Mouse (Mus musculus): ENCODE measurements around the gene Gna14. TPM values are rescaled to one million over a fixed set of nuclear protein-coding genes. Genes with fewer than 3 reads are reported as not detected.

Gene Gna14
- total and polyA plus RNA-seq, 3 experiments: not detected

GRCm38 (mm10) chr19:16436335-16437169 is 990 bp downstream of the Gna14 start:
- H3K9ac ChIP-seq (ENCODE audit: control insufficient read depth, low read depth, low read length, poor library complexity, severe bottlenecking): no peak overlapping the region
- no peak overlapping the region for H3K4me3 ChIP-seq (ENCODE audit: control insufficient read depth in 1 of 2, insufficient read depth in 1 of 2, low read depth in 2 of 2, low read length in 2 of 2)

GRCm38 (mm10) chr19:16437170-16437483 is 1.6 kb downstream of the Gna14 start:
- TF ChIP-seq GATA1 (IDR thresholded peaks at IDR 0.05; ENCODE audit: low read depth, low read length) (no peak), SIN3A (IDR thresholded peaks at IDR 0.05; ENCODE audit: low read length) (no peak), MAFK (IDR thresholded peaks at IDR 0.05; ENCODE audit: borderline replicate concordance, low read depth, low read length) (no peak), POLR2A (IDR thresholded peaks at IDR 0.05; ENCODE audit: control insufficient read depth in 1 of 2, insufficient read depth in 1 of 2, low read depth in 1 of 2, low read length in 2 of 2, poor library complexity in 1 of 2) (no peak), TCF12 (IDR thresholded peaks at IDR 0.05; ENCODE audit: low read depth, low read length) (no peak), HCFC1 (IDR thresholded peaks at IDR 0.05; ENCODE audit: low read depth, low read length) (no peak), SMC3 (IDR thresholded peaks at IDR 0.05; ENCODE audit: low read depth, low read length) (no peak), E2F4 (IDR thresholded peaks at IDR 0.05; ENCODE audit: borderline replicate concordance, low read depth, low read length) (no peak)
- H3K9ac ChIP-seq (ENCODE audit: control insufficient read depth, low read depth, low read length, poor library complexity, severe bottlenecking): no peak overlapping the region

More at GRCm38 (mm10) chr19:16436335-16437169, 990 bp downstream of the Gna14 start:
- no peaks in the 10 kb centered on the region for H3K9me3 ChIP-seq (replicated peaks; ENCODE audit: insufficient read depth, low read length)
- H3K4me1 ChIP-seq (ENCODE audit: control insufficient read depth in 1 of 2, insufficient read depth in 2 of 2, low read length in 2 of 2): no peaks in the 10 kb centered on the region
- no peaks in the 10 kb centered on the region for H3K36me3 ChIP-seq (ENCODE audit: control insufficient read depth in 1 of 2, insufficient read depth in 2 of 2, low read length in 2 of 2)
- TF ChIP-seq ZNF384 (IDR thresholded peaks at IDR 0.05; ENCODE audit: low read depth, low read length) (no peak), TCF12 (IDR thresholded peaks at IDR 0.05; ENCODE audit: low read depth, low read length) (no peak), ZC3H11A (IDR thresholded peaks at IDR 0.05; ENCODE audit: low read depth, low read length) (no peak), ZMIZ1 (IDR thresholded peaks at IDR 0.05; ENCODE audit: low read depth, low read length) (no peak)
- no peaks in the 10 kb centered on the region for H3K27me3 ChIP-seq (ENCODE audit: control insufficient read depth in 1 of 2, insufficient read depth in 2 of 2, low read length in 2 of 2)
- no peaks in the 10 kb centered on the region for H3K79me2 ChIP-seq (ENCODE audit: control insufficient read depth, insufficient read depth, low read length, poor library complexity)
- DNase-seq (ENCODE audit: low read depth, low spot score): no peak
- no peak overlapping the region for H3K27ac ChIP-seq (ENCODE audit: control insufficient read depth, low read depth, low read length)

GRCm38 (mm10) chr19:16437906-16438305 is 2.3 kb downstream of the Gna14 start:
- H3K4me1 ChIP-seq (ENCODE audit: control insufficient read depth in 1 of 2, insufficient read depth in 2 of 2, low read length in 2 of 2): no peaks in the 10 kb centered on the region
- no peaks in the 10 kb centered on the region for H3K27me3 ChIP-seq (ENCODE audit: control insufficient read depth in 1 of 2, insufficient read depth in 2 of 2, low read length in 2 of 2)
- H3K27ac ChIP-seq (ENCODE audit: control insufficient read depth, low read depth, low read length): no peak overlapping the region
- TF ChIP-seq NRF1 (IDR thresholded peaks at IDR 0.05; ENCODE audit: insufficient read depth, low read depth, low read length, poor library complexity, severe bottlenecking) (no peak), POLR2AphosphoS5 (IDR thresholded peaks at IDR 0.05; ENCODE audit: borderline replicate concordance, low read depth, low read length) (no peak), POLR2AphosphoS2 (IDR thresholded peaks at IDR 0.05; ENCODE audit: low read length) (no peak), SIN3A (IDR thresholded peaks at IDR 0.05; ENCODE audit: low read length) (no peak), TAL1 (IDR thresholded peaks at IDR 0.05; ENCODE audit: low read length) (no peak), POLR2A (IDR thresholded peaks at IDR 0.05; ENCODE audit: control insufficient read depth in 1 of 2, insufficient read depth in 1 of 2, low read depth in 1 of 2, low read length in 2 of 2, poor library complexity in 1 of 2) (no peak), MYB (IDR thresholded peaks at IDR 0.05; ENCODE audit: low read depth, low read length) (no peak), SMC3 (IDR thresholded peaks at IDR 0.05; ENCODE audit: low read depth, low read length) (no peak), ZKSCAN1 (IDR thresholded peaks at IDR 0.05; ENCODE audit: low read depth, low read length) (no peak), KAT2A (conservative IDR thresholded peaks at IDR 0.05; ENCODE audit: low read depth, low read length) (no peak), CHD2 (IDR thresholded peaks at IDR 0.05; ENCODE audit: low read length) (no peak), CHD1 (IDR thresholded peaks at IDR 0.05; ENCODE audit: low read depth, low read length) (no peak)
- H3K9ac ChIP-seq (ENCODE audit: control insufficient read depth, low read depth, low read length, poor library complexity, severe bottlenecking): no peak overlapping the region
- H3K4me3 ChIP-seq (ENCODE audit: control insufficient read depth in 1 of 2, insufficient read depth in 1 of 2, low read depth in 2 of 2, low read length in 2 of 2): no peak overlapping the region
- H3K79me2 ChIP-seq (ENCODE audit: control insufficient read depth, insufficient read depth, low read length, poor library complexity): no peaks in the 10 kb centered on the region
- no peaks in the 10 kb centered on the region for H3K9me3 ChIP-seq (replicated peaks; ENCODE audit: insufficient read depth, low read length)
- H3K36me3 ChIP-seq (ENCODE audit: control insufficient read depth in 1 of 2, insufficient read depth in 2 of 2, low read length in 2 of 2): 0 out of 4 replicates have a peak, but pooled peaks cover 0 to under 1% of the 10 kb centered on the region in 2 experiments
- DNase-seq (ENCODE audit: low read depth, low spot score): no peak

More at GRCm38 (mm10) chr19:16437170-16437483, 1.6 kb downstream of the Gna14 start:
- H3K36me3 ChIP-seq (ENCODE audit: control insufficient read depth in 1 of 2, insufficient read depth in 2 of 2, low read length in 2 of 2): no peaks in the 10 kb centered on the region
- H3K79me2 ChIP-seq (ENCODE audit: control insufficient read depth, insufficient read depth, low read length, poor library complexity): no peaks in the 10 kb centered on the region
- H3K27ac ChIP-seq (ENCODE audit: control insufficient read depth, low read depth, low read length): no peak overlapping the region
- no peak overlapping the region for H3K4me3 ChIP-seq (ENCODE audit: control insufficient read depth in 1 of 2, insufficient read depth in 1 of 2, low read depth in 2 of 2, low read length in 2 of 2)
- H3K9me3 ChIP-seq (replicated peaks; ENCODE audit: insufficient read depth, low read length): no peaks in the 10 kb centered on the region
- DNase-seq (ENCODE audit: low read depth, low spot score): no peak
- no peaks in the 10 kb centered on the region for H3K27me3 ChIP-seq (ENCODE audit: control insufficient read depth in 1 of 2, insufficient read depth in 2 of 2, low read length in 2 of 2)
- H3K4me1 ChIP-seq (ENCODE audit: control insufficient read depth in 1 of 2, insufficient read depth in 2 of 2, low read length in 2 of 2): no peaks in the 10 kb centered on the region
